Mouse (Mus musculus) gastrocnemius, adult 18-20 months (tissue): ENCODE measurements around the gene Trpc6. TPM values are rescaled to one million over a fixed set of nuclear protein-coding genes. Genes with fewer than 3 reads are reported as not detected.
A peak's percentile ranks its signal among the peaks of the same experiment; 100 is the strongest.

Experiments
- DNase-seq: peaks from one replicate; pipeline ENCODE4 v3.0.0; 2021; ENCODE audit warnings: low spot score
- long read RNA-seq, 2 experiments: library from polyadenylated mRNA; stranded (forward); transcript quantifications; one replicate each; pipeline ENCODE4 v2.0.0; 2021
- total RNA-seq, 2 experiments: library from RNA; stranded (reverse); gene quantifications; 2 replicates each; pipeline ENCODE4 v1.2.3; 2021

Gene Trpc6
- under 1 TPM; 0.18 to 0.21 TPM for total RNA-seq
- long read RNA-seq, experiment 1, result 0 reads
- long read RNA-seq, experiment 2, result 0 reads

DNA sequence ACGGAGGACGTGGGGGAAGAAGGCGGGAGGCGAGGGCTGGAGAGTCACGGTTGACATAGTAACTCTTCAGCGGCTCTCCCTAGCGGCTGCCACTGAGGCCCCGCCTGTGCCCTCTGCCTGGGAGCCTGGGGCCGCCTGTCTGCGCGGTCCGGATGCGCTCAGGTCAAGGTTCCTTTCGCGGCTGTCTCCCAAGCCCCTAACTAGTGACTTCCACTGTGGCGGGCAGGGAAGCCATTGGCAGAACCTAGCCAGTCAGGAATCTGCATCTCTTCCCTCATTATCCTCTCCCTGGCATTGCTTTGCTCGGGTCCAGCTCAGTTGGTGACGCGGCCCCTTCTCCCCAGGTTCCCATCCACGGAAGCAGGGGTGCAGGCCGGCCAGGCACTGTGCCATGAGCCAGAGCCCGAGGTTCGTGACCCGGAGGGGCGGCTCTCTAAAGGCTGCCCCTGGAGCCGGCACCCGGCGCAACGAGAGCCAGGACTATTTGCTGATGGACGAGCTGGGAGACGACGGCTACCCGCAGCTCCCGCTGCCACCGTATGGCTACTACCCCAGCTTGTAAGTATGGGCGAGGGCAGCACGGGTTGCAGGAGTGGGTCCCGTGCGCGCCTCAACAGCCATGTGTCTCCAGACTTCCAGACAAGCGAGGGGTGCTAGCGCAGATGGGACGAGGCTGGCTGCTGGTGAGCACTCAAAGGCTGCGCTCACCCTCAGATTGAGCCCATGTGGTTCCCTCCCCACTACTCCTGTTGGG lies at the start of gene Trpc6:
Trpc6 (plus strand) TSS at position 102 of the 754 bp plus-strand sequence.
- no peak for DNase-seq

DNA sequence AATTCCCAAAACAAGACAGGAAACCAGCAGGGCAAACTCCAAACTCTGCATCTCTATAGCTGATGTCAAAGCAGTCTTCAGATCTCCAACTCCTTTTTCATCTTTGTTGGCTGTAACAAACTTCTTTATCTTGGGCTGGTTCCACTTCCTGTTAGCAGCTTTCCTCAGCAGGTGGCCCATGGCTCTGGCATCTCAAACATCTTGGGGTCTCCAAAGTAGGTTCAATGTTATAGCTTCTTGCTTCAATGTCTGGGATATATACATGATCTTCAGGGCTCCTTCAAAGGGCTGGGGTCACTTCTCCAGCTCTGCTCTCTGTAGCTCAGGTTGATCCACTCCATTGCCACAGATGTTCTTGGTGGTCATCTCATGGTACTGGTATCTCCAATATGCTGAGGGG lies 23.0 kb upstream of the Trpc6 start:
- no peak for DNase-seq

DNA sequence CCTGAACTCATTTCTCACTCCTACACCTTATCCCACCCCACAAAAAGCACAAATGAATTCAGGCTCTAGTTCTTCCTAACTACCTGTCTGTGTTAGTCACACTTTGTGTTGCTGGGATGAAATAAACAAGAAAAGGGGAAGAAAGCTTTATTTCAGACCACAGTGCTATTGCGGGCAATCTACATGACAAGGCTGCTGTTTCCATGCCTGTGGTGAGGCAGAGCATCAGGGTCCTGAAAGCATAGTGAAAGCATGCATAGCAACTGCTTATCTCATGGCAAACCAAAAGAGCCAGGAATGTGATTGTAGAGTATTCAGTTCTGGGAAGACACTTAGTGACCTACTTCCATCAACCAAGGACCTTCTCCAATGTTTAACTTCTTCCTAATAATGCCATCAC lies 10.3 kb upstream of the Trpc6 start:
- DNase-seq, result no peak

DNA sequence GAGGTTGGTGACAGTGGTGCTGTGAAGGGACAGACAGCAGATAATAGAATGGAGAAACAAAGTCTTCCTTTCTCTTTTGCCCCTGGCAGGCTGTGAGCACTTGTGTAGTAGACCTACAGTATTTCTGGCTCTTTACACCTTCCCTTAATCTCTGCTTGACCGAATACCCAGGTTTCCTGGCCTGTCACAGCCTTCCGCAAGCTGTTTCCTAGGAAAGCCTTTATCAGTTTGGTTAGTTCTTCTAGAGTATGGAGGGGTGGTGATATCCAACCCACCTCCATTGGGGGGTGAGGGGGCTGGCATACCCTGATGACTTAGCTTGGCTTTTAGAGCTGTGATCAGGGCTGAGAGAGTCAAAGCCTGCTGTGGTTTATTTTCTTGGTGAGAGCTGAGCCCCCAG lies 1.3 kb downstream of the Trpc6 start:
- no peak for DNase-seq

DNA sequence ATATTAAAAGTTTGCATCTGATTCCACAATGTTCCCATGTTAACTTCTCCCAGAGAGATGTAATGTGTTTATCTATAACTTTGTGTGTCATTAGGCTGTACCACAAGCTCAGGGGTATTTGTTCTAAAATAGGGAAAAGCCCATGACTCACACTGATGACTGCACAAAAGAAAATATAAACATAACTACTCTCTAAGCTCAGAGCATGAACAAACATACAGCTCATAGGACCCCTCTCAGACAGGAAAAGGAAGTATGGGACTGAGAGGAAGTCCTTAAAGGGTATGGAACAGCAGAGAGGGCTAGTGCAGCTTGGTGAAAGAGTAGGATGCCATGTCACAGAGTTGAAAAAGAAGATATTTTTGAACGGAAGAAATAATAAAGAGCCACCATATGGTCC lies 14.6 kb downstream of the Trpc6 start:
- DNase-seq, result no peak

DNA sequence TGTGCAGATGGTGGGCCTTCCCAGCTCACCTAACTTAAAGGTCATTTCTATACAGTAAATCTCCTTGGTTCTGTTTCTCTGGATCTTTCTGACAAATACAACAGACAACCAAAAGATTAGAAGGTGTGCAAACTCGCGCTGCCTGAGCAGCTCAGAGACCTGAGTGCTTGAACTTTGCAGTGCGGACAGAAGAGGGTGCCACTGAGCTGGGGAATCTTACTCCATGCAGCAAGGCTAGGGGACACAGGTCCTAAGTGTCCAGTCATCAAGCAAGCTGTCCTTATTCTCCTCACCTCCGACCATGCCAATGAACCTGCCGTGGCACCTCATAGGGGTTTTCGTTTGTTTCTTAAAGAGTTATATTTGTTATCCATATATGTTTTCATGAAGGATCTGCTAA lies 48.7 kb downstream of the Trpc6 start:
- no peak for DNase-seq

DNA sequence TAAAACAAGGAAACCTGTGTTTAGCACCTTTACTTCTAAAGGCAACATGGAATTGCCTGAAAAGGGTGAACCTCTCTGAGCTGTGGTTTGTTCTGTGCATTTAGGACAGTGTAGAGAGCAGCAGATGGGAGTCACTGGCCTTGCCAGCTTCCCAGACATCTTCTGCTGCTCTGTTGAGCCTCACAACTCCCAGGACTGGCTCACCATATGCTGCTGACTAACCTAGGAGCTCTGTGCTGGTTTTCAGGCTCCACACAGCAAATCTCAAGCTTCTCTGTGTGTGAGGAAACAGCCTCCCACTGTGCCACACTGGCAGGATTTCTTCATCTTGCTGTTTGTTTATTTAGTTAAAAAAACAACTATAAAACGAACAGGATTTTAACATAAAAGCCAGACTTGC lies 53.1 kb downstream of the Trpc6 start:
- DNase-seq, result no peak

DNA sequence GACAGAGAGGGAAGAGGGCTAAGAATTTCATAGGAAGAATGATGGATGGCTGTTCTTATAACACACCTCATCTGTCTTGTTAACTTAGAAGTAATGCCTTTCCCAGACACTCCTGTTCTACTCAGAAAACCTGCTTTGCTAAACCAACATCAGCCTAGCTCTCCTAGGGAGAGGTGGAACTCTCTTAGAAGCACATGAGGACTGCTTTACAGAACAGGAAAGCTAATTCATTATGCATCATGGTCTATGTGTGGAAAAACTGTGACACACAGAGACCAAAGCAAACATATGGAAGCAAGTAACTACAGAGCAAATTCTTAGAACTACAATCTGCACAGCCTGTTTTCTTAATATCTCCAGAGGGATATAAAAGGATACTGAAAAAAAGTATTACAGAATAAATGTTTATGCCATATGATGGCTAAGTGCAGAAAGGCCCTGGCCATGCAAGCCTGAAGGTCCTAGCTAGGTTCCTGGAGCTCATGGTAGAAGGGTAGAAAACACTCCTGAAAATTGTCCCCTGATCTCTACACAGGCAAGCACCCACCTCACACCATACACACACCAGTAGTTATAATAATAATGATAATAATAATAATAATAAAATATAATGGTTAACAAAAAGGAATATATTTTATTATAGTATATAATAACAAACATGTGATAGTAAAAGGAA lies 63.0 kb downstream of the Trpc6 start:
- no peak for DNase-seq

DNA sequence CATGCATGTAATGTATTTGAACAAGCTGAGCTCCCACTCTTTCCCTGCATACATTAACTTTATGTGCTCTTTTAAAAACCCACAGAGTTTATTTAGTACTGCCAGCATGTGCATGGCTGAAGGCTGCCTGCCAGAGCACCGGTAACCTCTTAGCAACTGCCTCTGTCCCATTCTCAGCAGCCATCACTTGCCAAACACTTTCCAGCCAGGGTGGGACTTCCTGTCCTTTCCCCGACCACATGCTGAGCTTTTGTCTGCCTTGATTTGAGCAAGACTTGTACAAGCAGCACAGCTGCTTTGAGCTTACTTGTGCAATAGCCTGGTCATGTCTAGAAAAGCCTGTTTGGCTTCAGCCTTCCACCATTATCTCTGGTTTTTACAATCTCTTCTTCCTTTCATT lies 90.4 kb downstream of the Trpc6 start:
- DNase-seq, result no peak

DNA sequence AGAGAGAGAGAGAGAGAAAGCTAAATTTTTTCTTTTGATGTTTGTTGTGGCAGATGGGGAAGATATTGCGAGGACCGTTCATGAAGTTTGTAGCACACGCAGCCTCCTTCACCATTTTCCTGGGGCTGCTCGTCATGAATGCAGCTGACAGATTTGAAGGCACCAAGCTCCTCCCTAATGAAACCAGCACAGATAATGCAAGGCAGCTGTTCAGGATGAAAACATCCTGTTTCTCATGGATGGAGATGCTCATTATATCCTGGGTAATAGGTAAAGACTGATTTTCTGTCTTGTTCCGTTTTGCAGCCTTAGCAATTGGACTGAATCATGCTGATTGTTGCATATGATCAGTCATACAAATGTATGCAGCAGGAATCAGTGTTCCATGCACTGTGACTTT lies 99.5 kb downstream of the Trpc6 start:
- no peak for DNase-seq

DNA sequence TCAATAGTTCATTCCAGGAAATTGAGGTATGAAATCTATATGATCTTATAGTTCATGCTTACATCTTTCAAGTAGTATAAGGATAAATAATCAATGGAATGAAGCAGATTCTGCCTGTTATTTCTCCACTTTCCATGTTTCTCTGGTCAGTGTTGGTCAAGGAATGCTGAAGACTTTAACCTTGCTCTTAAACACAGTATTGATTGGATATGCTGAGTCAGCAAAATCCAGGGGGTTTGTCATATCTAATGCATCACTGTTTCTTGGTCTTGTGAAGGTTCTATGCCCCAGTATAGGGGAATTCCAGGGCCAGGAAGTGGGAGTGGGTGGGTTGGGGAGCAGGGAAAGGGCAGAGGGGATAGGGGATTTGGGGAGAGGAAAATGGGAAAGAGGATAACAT lies 111.4 kb downstream of the Trpc6 start:
- no peak for DNase-seq

DNA sequence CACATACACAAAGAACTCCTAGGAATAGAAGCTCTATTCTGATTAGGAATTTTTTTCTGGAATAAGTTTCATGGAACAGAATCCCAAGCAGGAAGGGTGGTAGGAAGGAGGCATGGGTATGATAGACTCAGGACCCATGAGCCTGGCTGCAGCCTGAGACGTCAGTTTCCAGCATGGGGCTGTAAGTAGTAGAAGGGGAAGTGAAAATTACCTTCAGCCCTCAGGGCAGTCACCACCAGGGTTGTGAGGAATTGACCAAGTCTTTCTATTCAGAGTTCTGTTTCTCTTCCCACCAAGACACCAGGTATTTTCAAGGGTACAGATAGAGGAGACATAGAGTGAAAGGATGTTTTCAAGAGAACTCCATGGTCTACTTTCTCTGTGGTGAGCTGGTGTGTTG lies 129.0 kb downstream of the Trpc6 start:
- DNase-seq, result no peak

DNA sequence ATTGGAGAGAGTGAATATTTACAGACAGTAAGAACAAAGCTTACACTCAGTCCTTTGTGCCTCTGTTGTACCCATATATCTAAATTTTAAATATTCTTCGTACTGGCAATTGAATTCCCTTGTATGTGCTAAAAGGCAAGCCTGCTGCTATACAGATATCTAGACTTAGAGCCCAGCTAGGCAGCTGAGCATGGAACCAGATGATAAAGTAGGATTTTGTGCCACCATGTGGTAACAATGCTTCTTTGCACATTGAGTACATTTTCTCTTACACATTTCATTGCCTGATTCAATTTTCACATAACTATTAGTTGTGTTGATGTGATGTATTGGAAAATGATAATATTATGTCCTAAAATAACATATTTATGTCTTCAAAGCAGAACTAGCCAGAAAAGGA lies 132.7 kb downstream of the Trpc6 start:
- DNase-seq, result no peak

DNA sequence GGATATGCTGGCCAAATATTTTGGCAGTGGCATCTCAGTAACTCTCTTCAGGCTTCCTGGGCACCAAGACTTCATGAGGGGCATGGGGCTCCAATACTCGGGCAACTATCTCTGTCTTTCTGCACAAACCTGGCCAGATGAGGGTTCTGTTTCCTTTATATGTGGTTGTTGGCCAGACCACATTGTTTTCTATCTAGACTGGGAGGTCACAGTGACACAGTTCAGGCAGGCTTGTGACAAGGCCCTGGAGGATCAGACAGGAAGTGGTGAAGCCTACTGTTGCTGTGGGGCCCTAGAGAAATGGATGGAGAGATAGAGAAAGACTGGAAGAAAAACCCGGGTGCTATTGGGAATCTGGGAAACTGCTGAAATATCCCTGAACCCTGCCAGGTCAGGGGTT lies 149.2 kb downstream of the Trpc6 start:
- DNase-seq, result no peak

DNA sequence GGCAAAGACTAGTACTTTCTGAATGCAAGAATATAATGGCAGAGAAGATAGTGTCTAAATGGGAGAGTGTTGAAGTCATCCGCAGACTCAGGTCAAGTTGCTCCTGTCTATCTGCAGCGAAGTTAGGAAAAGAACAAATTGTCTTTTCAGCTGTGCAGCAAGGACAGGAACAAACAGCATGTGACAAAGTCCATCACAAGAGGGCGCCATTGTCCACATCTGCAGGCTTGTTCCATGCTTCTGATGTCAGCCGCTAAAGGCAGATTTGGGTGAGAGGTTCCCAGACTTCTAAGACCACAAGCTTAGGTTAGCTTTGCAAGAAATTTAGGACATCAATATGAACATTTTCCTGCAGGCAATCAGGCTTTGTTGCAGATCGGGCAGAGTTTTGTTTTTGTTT lies 156.7 kb downstream of the Trpc6 start:
- peak; percentile 43 for DNase-seq

DNA sequence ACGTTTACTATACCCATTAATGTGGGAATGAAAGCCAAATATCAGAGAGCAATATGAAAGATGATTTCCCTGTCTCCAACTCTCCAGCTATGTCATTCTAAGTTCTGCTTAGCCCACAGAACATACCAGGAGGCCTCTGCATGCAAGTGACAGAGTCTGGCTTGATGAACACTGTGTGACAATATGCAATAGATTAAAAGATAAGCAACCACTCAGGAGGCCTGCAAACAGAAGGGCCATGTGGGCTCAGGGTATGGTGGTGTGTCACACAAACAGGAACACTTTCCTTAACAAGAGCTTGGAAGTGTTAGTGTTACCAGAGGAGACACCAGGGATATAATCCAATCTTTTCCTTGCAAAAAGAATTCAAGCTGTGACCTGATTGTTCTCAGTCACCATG lies 159.6 kb downstream of the Trpc6 start:
- DNase-seq, result no peak

DNA sequence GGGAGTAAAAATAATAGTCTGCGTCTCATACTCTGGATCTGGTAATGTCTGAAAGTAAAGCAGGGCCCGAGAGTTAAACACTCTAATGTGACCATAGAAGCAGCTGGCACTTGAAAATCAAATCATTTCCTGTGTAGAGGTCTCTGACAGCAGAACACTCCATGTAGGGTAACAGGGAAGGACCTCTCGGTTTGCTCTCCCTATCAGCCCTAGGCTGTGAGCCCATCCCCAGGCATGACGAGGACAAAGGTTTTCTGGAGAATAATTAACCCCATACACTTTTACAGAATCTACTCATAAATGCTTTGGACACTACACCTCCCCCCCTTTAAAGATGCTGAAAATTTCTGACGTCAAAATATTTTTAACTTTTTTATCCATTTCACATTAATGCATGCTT lies 160.0 kb downstream of the Trpc6 start:
- DNase-seq, result no peak

DNA sequence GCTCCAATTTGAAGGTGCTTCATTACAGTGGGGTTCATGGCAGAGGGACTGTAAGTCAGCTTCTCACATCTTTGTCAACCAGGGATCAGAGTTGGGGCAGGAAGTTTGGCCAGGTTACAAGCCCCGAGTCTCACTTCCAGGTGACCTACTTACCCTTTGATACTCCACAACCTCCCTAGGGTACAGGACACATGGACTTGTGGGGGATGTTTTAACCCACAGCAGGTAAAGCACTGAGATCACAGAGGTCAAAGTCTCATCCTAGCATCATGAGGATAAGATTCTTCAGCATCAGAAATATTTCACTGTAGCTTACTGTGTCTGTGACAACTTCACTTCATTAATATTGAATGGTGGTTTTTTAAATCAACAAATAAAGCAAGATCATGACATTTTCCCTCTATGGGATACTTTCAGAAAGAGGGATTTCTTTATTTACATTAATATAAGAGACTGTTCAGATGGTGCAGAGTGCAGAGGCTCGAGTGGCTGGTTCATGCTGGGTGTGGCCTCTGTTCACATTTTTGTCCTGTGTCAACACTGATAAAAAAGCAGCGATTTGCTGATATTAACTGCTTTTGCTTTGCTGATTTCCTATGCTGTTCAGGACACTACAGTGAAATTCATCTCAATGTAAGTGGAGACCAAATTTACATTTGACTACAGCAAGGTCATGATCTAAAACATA lies 166.3 kb downstream of the Trpc6 start:
- DNase-seq, result no peak

DNA sequence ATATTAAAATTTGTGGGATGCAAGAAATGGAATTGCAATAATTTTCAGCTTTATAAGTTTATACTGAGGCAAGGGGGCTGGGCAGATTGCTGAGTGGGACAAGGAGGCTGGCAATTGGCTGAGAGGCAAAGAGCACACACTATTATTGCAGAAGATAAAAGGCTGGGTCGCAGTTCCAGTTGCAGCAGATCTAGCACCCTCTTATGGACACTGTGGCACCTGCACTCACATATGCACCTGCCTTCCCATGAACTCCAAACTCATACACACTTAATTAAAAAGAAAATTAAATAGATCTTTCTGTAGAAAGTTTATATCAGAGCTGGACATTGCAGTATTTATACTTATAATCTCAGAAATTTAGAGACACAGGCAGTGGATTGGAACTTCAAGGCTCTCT lies 175.1 kb downstream of the Trpc6 start:
- DNase-seq, result no peak

DNA sequence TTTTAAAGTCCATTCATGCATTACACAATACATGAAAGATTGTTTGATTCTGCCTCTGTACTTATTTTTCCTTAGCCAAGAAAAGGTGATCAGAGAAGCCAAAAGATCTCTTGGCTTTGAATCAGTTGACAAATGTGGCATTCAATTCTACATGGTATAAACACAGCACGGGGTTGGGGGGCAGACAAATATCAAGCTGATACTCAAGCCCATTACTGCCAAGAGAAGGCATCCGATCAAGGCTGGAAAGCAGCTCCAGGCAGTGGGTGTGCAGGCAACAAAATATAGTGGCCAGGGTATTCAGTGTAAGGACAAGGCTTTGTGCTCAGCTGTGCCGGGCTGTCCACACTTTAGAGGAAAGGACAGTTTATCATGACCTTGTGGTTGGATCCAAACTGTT lies 185.1 kb downstream of the Trpc6 start:
- no peak for DNase-seq
